Mouse (Mus musculus): ENCODE data around the gene Mcoln2.

DNA sequence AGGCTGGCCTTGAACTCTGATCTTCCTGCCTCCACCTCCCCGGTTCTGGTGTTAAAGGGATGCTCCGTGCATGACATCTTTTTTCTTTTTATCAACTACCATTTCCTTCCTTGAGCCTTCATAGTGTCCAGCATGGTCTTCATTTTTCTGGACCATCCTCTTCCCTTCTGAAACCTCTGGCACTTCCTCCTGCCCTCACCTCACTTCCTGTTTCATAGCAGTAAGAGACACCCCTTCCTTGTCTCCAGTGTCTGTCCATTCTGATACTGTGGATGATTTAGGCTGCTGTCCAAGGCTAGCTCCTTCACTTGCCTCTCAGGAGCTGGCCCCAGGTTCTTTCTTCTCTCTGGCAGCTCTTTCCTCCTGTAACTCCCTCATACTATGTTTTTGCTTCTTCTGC, 14.2 kb upstream of the Mcoln2 start:
- TF ChIP-seq CTCF (IDR thresholded peaks at IDR 0.05 in 2 of 3, conservative IDR thresholded peaks at IDR 0.05 in 1 of 3; ENCODE audit: control insufficient read depth in 1 of 3, insufficient read depth in 1 of 3, low read depth in 2 of 3, low read length in 3 of 3, poor library complexity in 1 of 3, severe bottlenecking in 1 of 3) (no peak), ZC3H11A (IDR thresholded peaks at IDR 0.05; ENCODE audit: low read depth, low read length) (no peak), ETS1 (IDR thresholded peaks at IDR 0.05; ENCODE audit: low read depth, low read length) (no peak), TBP (IDR thresholded peaks at IDR 0.05; ENCODE audit: low read depth, low read length) (no peak), GABPA (IDR thresholded peaks at IDR 0.05; ENCODE audit: low read depth, low read length) (no peak), ZNF384 (IDR thresholded peaks at IDR 0.05; ENCODE audit: low read depth, low read length) (no peak)
